Mouse (Mus musculus): Measurements from ENCODE around the gene Klhl22.

DNA sequence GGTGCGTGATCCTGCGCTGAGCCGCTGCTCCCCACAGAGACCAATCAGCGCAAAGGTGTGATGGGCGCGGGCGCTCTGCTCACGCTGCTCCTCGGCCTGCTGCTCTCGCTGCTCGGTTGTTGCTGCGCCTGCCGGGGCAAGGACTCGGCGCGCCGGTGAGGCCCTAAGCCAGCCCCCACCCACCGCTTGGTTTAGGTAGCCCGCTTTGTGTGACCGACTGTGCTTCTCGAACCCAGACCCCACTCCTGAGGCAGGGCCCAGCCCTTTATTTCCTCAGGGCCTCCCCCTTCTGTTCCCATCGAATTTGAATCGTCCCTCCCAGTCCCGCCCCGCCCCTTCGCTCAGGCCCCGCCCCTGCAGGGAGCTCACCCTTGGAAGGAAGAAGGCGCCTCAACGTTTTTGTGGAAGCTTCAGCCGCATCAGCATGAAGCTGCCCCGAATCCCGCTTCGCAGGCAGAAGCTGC is 45.1 kb downstream of the Klhl22 start:
- TF ChIP-seq POLR2A (IDR thresholded peaks at IDR 0.05; ENCODE audit: insufficient read depth, low read depth, low read length) (no peak), CTCF (IDR thresholded peaks at IDR 0.05) (no peak)
